Mouse (Mus musculus) layer of hippocampus, adult 2 months (tissue): ENCODE data around the gene Misp. TPM values are rescaled to one million over a fixed set of nuclear protein-coding genes. Genes with fewer than 3 reads are reported as not detected.

Experiments
- DNase-seq, 2 experiments: peaks; one replicate each; pipeline ENCODE4 v3.0.0; 2022; ENCODE audit warnings: low spot score in 2 of 2
- H3K27ac ChIP-seq: fragments of 200-600 bp; 2 replicates; pipeline ENCODE4 v1.8.1; 2022
- H3K4me3 ChIP-seq: fragments of 200-600 bp; 2 replicates; pipeline ENCODE4 v1.8.1; 2022; ENCODE audit warnings: mild to moderate bottlenecking
- CTCF ChIP-seq: fragments of 200-600 bp; conservative IDR thresholded peaks from 2 replicates; pipeline ENCODE4 v1.8.1; 2022; ENCODE audit warnings: antibody characterized with exemption, mild to moderate bottlenecking, moderate library complexity
- total RNA-seq, 2 experiments: library from RNA; stranded (reverse); gene quantifications; 2 replicates each; pipeline ENCODE4 v1.2.3; 2021

Misp gene
- total RNA-seq, 2 experiments from 2014 or later, result 0.54 to 1.1 TPM

DNA sequence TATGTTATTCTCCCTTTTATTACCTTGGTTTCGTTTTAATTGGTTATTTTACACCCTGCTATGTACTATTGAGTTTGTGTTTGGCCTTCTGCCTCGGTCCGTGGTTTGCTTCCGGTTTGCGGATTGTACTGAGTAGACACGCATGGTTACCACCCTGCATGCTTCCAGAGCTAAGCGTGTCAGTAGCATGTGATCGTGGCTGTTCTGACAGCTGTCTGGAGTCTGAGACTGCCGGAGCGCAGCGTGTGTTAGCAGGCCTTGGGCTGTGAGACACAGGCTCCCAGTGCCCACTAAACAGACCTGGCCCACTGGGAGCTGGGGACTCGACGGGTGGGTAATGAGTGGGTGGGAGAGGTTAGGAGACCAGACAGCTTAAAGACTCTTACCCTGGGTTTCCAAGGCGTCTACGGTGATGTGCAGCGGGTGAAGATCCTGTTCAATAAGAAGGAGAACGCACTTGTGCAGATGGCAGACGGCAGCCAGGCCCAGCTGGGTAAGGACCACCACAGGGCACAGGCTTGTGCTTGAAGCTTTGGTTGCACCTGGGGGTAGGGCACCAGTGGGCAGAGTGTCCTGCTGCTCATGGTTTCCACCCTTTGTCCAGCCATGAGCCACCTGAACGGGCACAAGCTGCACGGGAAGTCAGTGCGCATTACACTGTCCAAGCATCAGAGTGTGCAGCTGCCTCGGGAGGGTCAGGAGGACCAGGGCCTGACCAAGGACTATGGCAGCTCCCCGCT lies 41.4 kb downstream of the Misp start:
- TF ChIP-seq CTCF, result no peak
- no peak overlapping the region for H3K4me3 ChIP-seq
- DNase-seq, result no peak
- H3K27ac ChIP-seq, result no peak overlapping the region

DNA sequence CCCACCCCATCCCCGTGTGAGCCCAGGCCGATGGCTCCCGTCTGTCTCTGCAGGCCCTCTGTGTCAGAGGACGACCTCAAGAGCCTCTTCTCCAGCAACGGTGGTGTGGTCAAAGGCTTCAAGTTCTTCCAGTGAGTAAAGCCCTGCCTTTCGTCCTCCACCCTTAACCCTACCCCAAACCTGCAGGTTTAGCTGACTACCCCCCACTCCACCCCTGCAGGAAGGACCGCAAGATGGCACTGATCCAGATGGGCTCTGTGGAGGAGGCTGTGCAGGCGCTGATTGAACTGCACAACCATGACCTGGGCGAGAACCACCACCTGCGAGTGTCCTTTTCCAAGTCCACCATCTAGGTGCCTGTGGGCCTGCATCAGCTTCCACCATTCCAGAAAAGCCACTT lies 42.1 kb downstream of the Misp start:
- H3K27ac ChIP-seq, result no peak overlapping the region
- DNase-seq, result no peak
- TF ChIP-seq CTCF, result no peak
- no peak overlapping the region for H3K4me3 ChIP-seq

DNA sequence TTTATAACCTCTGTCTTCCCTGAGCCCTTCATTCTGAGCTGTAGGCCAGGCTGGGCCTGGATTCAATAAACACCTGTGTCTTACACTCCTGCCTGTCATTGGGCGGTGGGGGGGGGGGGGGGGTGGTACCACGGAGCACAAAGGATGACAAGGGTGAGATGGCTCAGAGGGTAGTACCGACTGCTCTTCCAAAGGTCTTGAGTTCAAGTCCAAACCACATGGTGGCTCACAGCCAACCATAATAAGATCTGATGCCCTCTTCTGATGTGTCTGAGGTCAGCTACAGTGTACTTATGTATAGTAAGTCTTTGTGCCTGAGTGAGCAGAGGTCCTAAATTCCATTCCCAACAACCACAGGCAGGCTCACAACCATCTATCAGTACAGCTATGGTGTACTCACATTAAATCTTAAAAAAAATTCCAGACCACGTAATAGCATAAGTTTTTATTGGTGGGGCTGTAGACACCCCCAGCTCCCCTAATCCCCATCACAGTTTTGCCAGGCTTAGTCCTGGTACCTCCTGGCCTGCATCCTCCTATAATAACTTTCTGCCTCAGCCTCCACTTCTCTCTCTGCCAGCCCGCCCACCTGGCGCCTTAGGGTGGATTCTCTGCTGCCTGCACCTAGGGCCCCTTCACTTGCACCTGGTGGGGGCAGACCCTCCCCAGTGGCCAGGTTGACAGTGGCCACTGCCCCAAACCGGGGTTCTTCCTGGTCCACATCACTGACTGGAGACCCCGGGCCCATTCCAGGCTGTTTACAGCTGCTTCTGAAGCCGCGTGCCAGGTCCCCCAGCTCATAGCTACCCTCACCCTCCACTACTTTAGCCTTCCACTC lies 43.8 kb downstream of the Misp start:
- H3K27ac ChIP-seq, result no peak overlapping the region
- DNase-seq, result no peak

DNA sequence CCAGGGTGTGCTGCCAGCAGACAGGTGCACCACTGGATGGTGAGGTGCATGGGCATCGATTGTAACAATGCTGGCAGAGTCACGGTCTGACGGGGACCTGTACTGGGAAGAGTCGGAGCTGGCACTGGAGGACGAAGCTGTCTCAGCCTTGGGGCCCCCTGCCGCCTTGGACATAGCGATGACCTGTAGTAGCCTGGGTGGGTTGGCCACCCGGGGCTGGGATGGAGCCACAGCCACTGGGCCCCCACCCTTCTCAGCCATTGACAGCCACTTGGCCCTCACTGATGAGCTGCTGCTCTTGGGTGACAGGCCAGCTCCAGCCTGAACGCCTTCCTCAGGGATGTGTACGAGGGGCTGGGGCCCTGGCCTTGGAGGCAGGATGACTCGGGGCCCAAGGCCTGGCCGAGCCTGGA lies 44.4 kb downstream of the Misp start:
- no peak for TF ChIP-seq CTCF
- H3K27ac ChIP-seq, result no peak overlapping the region
- DNase-seq, result no peak
- H3K4me3 ChIP-seq, result no peak overlapping the region

More for the DNA sequence above, 43.8 kb downstream of the Misp start:
- no peak overlapping the region for H3K4me3 ChIP-seq
- TF ChIP-seq CTCF, result no peak

DNA sequence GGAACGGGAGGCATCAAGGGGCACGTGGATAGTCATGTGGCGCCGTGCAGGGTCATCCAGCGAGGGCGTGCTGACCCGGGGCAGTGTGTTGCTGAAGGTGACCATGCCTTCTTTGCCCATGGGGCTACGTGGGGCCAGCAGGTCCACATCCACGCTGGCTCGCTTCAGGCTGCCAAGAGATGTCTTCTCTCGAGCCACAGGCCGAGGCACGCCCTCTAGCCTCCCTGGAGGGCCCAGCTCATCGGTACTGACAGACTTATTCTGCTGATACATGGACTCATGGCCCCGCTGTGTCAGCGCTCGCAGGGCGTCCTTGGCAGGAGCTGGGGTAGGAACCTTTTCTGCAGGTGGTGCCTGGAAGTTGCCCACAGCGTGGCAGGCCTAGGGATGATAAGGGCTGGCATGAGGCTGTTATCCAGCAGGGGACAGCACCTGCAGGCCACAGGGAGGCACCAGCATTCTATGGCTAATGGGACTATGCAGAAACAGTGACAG lies 45.1 kb downstream of the Misp start:
- TF ChIP-seq CTCF, result peak; percentile 54
- no peak overlapping the region for H3K27ac ChIP-seq
- no peak for DNase-seq
- H3K4me3 ChIP-seq, result no peak overlapping the region

DNA sequence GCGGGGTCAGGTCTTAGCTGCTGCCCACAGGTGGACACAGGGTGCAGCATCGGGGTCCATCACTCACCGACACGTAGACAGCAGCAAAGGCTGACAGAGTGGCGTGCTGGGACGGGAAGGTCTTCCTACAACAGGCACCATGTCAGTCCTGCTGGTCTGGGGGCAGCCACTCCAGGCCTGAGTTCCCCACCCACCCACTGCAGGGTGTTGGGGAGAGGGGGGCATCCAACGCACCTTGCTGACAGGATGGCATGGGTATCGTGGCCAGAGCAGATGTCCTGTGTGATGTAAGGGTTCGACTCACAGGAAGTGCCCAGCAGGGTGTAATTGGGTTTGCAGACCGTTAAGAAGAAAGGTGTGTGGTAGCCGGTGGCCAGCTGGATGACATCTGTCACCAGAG lies 45.8 kb downstream of the Misp start:
- no peak for DNase-seq
- no peak for TF ChIP-seq CTCF
- Histone ChIP-seq H3K4me3 (no peak overlapping the region), H3K27ac (no peak overlapping the region)

DNA sequence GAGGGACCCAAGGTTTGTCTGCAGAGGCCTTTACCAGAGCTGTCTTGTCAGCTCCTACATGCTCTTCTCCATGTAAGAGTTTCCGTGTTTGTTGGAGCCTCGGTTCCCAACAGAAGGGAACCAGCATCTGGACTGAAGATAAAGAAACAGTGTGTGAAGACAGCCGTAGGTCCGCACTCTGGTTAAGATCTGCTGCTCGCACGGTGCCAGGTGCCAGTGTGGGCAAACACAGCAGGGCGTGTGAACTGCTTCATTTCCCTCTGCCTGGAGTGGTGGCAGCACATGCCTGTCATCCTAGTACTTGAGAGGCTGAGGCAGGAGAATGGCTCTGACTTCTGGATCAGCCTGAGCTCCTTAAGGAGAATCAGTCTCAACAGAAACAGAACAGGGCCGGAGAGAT lies 51.1 kb downstream of the Misp start:
- Histone ChIP-seq H3K27ac (no peak overlapping the region), H3K4me3 (no peak overlapping the region)
- DNase-seq, result no peak
- no peak for TF ChIP-seq CTCF

DNA sequence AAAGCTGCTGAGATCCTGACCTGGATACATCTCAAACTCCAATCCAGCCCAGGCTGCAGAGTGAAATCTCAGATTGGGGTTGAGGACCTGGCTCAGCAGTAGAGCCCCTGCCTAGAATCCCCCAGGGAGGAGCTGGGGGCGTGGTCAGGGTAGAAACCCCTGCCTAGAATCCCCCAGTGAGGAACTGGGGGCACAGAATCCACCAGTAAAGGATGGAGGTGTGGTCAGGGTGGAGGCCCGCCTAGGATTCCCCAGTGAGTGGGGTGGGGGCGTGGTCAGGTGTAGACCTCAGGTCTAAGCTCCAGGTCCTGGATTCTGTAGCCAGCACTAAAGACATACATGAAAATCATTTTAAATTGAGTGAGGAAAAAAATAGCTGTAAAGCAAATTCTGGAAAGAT lies 52.1 kb downstream of the Misp start:
- no peak for TF ChIP-seq CTCF
- H3K27ac ChIP-seq, result no peak overlapping the region; the same call in 1 of the 2 replicates
- H3K4me3 ChIP-seq, result peak overlapping the region; percentile 69; the same call in 1 of the 2 replicates
- DNase-seq, result no peak

DNA sequence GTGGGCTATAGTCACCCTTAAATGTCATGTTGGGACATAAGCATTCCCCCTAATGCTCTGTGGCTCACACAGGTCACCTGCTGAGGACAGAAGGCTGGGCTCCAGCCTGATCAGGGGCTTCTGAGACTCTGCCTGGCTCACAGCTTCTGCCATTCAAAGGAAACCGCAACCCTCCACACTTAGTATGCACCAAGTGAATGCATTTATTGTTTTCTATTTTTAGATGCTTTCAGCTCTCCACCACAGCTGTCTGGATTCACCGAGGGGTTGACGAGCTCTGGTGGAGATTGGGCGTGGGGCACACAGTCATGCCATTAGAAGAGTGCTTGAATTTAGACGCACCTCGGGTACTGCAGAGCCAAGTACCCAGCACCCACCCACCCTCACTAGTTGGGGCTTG lies 52.5 kb downstream of the Misp start:
- TF ChIP-seq CTCF, result no peak
- no peak overlapping the region; the same call in 1 of the 2 replicates for H3K27ac ChIP-seq
- peak overlapping the region; percentile 69; the same call in 1 of the 2 replicates for H3K4me3 ChIP-seq
- DNase-seq, result no peak

DNA sequence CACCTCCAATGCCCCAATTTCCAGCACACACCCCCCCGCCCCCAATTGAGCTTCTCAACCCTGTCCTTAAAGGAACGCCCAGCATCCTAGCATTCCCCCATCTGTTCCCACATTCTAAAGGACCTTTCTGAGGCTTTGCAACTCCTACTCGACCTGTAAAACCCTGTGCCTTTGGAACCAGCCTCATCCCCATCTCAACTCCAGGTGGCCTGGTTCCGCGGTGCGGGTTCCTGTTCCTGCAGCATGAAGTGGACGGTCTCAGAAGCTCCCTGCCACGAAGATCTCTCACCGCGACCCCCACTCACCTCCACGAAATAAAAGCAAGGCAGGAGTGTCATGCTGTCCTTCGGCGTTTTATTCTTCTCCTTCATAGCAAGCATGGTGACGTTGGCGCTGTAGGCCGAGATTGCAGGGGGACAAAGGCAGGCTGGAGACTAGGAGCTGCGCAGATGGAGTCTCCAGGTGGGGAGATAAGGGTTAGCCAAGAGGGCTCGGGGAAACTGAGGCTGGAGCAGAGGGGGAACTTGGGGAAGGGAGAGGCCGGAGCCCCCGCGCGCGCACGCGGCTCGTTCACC lies 53.0 kb downstream of the Misp start:
- no peak for TF ChIP-seq CTCF
- peak overlapping the region; percentile 85 for H3K27ac ChIP-seq
- no peak for DNase-seq
- H3K4me3 ChIP-seq, result peak overlapping the region; percentile 69

DNA sequence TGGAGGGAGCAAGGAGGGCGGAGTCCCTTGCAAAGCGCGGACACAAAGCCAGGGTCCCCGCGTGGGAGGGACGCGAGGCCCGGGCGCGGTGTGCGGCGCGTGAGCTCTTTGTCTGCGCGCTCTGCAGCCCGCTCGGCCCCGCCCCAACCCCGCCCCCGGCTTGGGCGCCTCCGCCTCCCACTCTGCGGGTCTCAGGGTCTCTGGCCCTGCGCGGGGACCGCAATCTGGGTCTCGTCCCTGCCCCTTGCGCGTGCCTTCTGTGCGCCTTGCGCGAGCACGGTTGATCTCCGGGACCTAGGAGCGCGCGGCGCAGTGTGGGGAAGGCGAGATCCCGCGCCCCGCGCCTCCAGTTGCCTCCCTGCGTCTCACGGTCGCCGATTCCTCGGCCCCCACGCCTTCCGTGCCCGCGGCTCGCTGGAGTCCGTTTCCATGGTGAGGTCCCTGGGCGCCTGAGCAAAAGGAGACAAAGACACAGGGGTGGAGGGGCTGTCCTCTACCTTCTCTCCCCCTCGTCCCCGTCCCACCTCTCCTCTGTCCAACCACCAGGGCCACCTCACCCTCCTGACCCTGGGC lies 53.6 kb downstream of the Misp start, which contains the start of the genes Prtn3 and Plppr3:
Gene Prtn3, plus strand, starts transcription at position 187 of the 573 bp plus-strand sequence.
Gene Plppr3, minus strand, starts transcription at position 345 of the 573 bp plus-strand sequence.
- peak within 1 kb of the TSS; percentile 69 for H3K4me3 ChIP-seq
- DNase-seq, result no peak
- TF ChIP-seq CTCF, result no peak
- peak within 1 kb of the TSS; percentile 85 for H3K27ac ChIP-seq

DNA sequence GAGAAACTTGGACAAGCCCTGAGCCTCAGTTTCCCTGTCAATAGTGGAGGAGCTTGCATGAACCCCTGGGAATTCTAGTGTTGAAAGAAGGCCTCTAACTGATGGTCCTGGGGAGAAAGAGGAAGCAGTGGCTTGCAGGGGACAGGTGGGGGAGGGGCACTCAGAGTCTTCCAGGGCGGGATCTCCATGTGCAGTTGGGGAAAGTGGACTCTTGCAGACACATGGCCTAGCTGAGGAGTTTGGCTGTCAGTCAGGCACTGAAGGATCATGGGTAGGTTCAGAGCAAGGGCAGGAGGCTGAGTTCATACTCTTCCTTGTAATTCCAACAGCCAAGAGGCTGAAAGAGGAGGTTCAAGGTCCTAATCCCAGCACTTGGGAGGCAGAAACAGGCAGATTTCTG lies 56.4 kb downstream of the Misp start:
- Histone ChIP-seq H3K4me3 (no peak overlapping the region), H3K27ac (no peak overlapping the region)
- DNase-seq, result no peak
- TF ChIP-seq CTCF, result no peak
